Mouse (Mus musculus) cerebellum, postnatal 36 days (tissue): ENCODE results near the gene Ubl3.
A peak's percentile ranks its signal among the peaks of the same experiment; 100 is the strongest.

Experiments
- DNase-seq, 2 experiments: peaks; one replicate each; pipeline ENCODE4 v3.0.0; 2021 to 2022; ENCODE audit warnings: mixed read lengths in 2 of 2

Gene Ubl3

DNA sequence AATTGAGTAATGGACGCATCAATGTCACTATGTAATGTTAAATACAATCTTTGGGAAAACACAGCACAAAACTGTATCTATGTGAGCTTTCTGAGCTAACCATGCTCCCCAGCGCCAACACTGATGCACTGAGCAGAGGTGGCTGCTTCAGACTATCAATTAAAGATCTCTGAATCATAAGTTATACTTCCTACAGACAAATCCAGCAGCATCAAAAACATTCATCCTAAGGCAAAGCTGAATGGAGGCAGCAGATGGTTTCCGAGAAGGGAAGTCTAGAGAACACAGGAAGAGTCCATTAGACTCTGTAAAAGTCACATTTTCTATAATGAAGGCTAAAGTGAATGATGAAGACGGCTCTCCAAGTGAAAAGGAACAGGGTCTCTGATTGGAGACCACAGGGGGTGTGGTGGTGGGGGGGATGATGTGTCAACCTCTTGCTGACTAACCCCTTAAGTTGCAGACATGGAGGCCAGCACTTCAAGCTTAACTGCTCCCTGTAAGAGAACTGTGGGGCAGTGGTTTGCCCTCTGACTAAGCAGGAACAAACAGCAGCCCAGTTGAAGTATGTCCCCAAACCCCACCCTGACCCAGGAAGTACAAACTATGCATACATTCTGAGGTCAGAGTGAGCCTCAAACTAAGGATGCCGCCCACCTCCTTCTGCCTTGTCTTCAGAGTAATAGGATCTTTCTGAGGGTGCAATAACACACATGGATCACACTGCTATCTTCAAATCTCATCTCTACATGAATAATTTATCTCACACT, 29.2 kb downstream of the Ubl3 start:
- no peak for DNase-seq

- no peak for DNase-seq
Measured at GRCm38 (mm10) chr5:148522378-148522777, 30.2 kb downstream of the Ubl3 start.

- DNase-seq, result no peak
Measured at GRCm38 (mm10) chr5:148517445-148517844, 35.1 kb downstream of the Ubl3 start.

GRCm38 (mm10) chr5:148512042-148512640, 40.4 kb downstream of the Ubl3 start:
- no peak for DNase-seq

DNA sequence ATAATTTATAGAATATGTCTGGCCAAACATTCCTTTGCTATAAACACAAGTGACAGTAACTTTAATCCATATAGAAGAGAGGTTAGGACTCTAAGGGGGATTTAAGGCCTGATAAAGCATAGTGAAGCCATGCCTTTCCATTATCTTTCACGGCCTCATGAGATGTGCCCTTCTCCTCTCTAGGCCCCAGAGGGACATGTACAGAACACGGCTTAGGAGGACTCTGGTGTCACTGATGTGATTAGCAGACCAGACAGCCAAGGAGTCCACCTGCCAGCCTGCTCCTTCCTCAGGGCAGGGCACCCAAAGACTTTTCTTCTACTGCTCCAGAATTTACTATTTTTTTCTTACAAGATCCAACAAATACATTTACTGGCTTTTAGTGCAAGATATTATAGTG, 42.3 kb downstream of the Ubl3 start:
- DNase-seq, result no peak

- no peak for DNase-seq
Measured at GRCm38 (mm10) chr5:148509731-148510130, 42.9 kb downstream of the Ubl3 start.

- DNase-seq, result no peak
Measured at GRCm38 (mm10) chr5:148508901-148509604, 43.5 kb downstream of the Ubl3 start.

GRCm38 (mm10) chr5:148505381-148505780, 47.2 kb downstream of the Ubl3 start:
- DNase-seq, result peak in 1 of 2 experiments; percentile 2

DNA sequence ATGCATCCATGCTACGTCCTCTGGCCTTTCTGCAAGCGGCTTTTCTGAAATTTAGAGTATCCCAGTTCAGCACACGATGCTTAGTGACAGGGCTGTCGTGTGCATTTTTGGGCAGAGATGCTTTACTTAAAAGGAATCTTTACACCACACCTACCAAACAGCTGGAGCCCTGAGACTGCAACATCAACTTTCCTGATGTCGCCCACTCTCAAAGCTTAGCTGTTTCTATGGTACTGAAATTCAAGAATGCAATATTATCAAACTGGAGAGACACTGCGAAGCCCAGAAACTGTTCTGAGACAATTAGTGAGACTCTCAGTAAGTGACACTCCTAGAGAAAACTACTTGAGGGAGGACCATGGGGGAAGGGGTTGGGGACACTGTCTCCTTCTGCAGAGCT, 50.4 kb downstream of the Ubl3 start:
- no peak for DNase-seq

DNA sequence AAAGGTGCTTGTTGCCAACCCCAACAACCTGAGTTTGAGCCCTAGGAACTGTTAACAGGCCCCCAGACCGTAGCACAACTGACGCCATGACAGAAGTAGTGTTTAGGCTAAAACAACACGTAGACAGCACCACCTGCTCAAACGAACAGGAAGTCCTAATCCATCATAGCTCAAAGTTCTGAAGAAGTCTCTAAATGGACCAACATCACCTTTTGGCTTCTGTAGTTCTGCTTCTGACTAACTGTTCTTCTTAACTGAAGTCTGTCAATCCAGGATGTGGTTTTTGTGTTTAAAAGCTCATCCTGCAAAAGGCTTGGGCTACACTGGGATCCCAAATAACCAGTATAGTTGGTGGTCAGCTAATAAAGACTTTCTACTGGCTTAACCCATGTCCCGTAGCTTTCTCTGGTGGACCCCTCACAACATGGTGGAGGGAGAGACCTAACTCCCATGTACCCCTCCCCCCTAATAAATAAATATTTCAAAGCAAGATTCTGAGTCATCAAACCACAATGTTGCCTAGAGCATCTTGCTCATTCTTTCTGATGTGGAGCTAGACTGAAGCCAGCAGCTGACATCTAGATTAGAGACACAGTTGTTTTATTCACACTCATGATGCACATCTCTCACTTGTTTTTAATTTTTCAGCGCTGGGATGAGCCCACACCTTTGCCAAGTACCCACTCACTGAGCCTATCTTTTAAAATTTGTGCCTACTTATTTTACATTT, 51.2 kb downstream of the Ubl3 start:
- no peak for DNase-seq

- DNase-seq, result no peak
Measured at GRCm38 (mm10) chr5:148500516-148500915, 52.1 kb downstream of the Ubl3 start.

GRCm38 (mm10) chr5:148499616-148500015, 53.0 kb downstream of the Ubl3 start:
- DNase-seq, result no peak

DNA sequence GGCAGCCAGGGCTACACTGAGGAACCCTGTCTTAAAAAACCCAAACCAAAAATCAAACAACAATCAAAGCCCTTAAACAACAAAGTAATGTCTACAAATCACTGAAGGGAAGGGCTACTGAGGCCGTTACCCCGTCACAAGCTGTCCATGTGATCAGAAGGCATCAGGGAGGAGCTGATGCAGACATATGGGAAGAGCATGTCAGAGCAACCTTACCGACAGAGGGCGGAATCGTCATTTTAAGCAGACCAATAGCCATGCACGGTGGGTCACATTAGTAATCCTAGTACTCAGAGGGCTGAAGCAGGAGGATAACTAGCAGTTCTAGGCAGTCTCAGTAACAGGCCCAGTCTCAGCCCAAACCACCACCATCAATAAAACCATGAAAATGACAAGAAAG, 56.6 kb downstream of the Ubl3 start:
- DNase-seq, result no peak

- no peak for DNase-seq
Measured at GRCm38 (mm10) chr5:148495173-148495572, 57.4 kb downstream of the Ubl3 start.

GRCm38 (mm10) chr5:148494249-148494648, 58.3 kb downstream of the Ubl3 start:
- DNase-seq, result no peak

DNA sequence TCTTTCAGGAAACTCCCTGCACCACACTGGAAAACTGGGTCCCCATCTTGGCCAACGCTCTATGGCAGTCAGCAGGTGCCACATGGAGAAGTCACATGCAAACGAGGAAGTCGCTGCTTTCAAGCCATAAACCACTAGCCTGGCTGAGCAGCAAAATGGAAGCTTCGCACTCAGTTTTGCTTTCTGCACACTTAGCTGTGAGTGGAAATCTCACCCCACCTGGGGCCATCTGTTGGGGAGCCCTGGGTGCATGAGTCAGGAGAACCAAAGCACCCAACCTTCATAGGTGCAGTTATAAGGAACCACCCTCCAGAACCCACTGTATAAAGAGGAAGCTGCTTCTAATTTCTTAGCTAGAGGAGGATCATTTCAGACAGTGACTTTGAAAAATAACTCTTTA, 59.6 kb downstream of the Ubl3 start:
- DNase-seq, result no peak

- DNase-seq, result no peak
Measured at GRCm38 (mm10) chr5:148490391-148490790, 62.2 kb downstream of the Ubl3 start.

DNA sequence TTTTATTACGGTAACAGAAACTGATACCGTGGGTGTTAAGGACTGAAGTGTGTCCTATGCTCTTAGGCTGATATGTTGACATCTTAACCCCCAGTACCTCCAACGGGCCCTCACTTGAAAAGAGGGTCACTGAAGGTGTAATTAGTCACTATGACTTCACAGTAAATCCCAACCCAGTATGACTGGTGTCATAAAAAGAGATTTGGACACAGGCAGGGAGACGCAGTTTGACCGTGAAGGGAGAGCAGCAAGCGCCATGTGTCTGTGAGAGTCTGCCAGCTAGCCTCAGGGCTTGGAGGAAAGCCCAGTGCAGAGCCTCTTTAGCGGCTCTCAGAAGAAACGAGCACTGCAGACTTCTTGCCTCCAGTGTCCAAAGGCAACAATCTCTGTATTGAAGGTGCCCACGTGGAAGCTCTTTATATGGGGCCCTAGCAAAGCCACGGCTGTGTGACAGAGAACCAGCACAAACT, 62.8 kb downstream of the Ubl3 start:
- peak; percentile 84 to 87 for DNase-seq

DNA sequence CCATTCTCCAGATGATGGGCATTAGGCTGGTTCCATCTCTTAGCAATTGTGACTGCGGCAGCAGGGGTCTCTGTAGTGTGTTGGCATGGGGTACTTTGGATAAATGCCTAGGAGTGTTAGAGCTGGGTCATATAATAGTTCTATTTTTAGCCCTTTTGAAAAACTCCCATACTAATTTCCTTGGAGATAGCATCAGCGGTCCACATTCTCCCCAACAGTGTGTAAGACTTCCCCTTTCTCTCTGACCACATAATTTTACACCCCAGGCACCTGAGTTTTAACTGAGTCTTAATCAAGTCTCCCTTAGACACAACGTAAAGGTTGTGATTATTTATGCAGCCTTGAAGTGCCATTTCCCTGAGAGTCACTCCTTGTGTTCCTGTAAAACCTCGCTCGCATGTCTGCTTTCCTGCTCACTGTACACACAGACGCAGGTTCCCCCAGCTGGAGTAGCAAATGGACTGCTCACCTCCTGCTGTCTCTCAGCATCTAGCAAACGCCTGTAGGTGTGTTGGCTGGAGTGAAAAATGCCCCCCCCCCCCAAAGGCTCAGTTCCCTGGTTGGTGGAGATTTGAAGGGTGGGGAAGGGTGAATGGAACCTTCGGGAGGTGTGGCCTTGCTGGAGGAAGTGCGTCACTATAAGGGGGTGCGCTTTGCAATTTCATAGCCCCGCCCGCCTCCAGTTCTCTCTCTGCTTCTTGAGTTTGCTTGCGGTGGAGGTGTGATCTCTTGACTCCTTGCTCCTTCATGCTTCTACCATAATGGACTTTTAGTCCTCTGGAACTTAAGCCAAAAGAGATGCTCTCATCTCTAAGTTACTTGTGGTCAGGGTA, 63.5 kb downstream of the Ubl3 start:
- DNase-seq, result peak; percentile 76 to 79

DNA sequence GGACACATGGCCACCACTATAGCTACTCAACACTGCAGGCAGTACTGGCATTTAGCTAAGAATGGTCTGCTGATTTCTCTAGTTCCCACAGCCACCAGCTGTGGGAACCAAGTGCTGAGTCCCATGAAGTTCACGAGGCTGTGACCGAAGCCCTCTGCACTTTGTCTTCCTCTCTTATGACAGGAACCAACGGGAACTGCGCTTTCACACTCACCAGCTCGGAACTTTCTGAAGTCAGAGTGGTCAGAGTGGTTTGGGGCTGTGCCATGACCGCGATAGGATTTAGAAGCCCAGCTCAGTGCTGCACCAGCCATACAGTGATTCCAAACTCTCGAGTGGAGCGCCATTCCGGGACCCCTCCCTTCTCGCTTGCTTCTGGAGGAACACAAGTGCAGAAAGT, 66.4 kb downstream of the Ubl3 start:
- no peak for DNase-seq

DNA sequence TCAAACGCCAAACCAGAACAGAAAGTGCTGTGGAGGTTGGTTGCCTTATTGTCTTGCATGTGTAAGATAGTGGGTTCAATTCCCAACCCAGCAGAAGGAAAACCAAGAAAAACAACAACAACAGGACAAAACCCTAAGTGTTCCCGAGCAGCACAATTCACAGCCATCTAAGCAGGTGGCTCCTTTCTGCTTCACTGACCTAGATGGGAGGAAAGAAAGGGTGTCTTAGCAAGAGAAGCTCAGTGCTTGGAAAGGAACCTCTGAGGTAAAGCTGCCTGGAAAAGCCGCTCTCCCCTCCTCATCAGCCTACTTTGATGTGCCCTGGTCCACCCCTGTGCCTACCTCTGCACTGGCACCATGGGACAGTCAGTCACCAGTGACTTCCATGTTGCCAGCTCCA, 70.8 kb downstream of the Ubl3 start:
- peak in 1 of 2 experiments; percentile 22 for DNase-seq

DNA sequence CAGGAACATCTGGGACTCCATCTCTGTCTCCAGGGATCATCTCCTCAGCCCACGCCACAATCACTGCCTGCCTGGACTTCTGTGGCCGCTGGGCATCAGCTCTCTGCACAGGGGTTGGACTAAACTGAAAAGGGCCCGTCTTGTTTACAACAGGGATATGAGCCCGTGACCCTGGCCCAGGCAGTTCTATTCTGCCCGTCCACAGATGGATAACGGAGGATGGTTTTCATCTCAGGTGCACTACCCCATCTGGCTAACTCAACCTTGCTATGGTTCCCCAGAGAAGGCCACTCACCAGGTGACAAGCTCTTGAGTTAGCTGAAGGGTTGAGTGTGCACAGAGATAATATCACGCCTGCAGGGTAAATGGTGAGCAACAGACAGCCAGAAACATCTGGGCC, 78.2 kb downstream of the Ubl3 start:
- DNase-seq, result no peak
